In the genomic region with DNA sequence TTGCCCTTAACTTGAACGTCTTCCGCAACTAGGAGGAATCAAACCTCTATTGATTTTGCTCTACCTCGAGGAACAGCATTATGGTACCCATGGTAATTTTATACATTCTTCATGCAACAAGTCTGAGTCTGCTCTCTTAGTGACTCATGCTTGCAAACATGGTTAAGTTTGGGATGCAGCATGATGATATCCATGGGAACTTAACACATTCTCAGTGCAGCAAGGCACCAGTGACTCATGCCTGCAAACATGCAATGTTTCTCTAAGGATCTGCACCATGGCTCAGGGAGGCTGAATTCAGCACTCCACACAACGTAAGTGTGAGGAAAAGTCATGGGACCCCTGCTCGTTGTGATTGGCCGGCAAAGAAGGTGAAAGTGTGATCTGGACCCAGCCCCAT, we compare ENCODE assay signal across 12 mouse cellular contexts.
"Had no signal": no experiment of that assay in that cellular context is flagged by ENCODE, and none has a peak within 500 bp of the region (broad histone marks: within the 10 kb centered on the region; RNA-seq: fewer than 3 reads in every experiment).

No protein-coding gene starts in this region.

- DNase-seq: gastrocnemius, adult 2 months; gastrocnemius, postnatal 10 days; gastrocnemius, postnatal 25 days; heart, adult 2 months; heart, postnatal 4 days; kidney, adult 18-20 months; kidney, adult 8-10 months; kidney, postnatal 10 days; kidney, postnatal 25 days; kidney, postnatal 4 days; liver; liver, embryonic 13.5 days had no signal
